Mouse (Mus musculus): Measurements from ENCODE around the gene Ms4a2.

The Ms4a2 gene

GRCm38 (mm10) chr19:11623551-11623950 is at the start of gene Ms4a2:
Gene Ms4a2 (minus strand): TSS chr19:11623719.
- DNase-seq = no peak

- no peak for DNase-seq
Measured at GRCm38 (mm10) chr19:11661562-11661961, 38.0 kb upstream of the Ms4a2 start.

GRCm38 (mm10) chr19:11660459-11660858 is 36.9 kb upstream of the Ms4a2 start, which contains the start of gene Oosp2:
Gene Oosp2 (minus strand): TSS chr19:11660559.
- DNase-seq = no peak

- no peak for DNase-seq
Measured at GRCm38 (mm10) chr19:11659142-11659541, 35.6 kb upstream of the Ms4a2 start.

- no peak for DNase-seq
Measured at GRCm38 (mm10) chr19:11649564-11649963, 26.0 kb upstream of the Ms4a2 start.

- no peak for DNase-seq
Measured at GRCm38 (mm10) chr19:11646166-11646565, 22.6 kb upstream of the Ms4a2 start.

GRCm38 (mm10) chr19:11640732-11641131 is 17.2 kb upstream of the Ms4a2 start, which contains the start of gene Ms4a3:
Gene Ms4a3 (minus strand): TSS chr19:11640851.
- no peak for DNase-seq

GRCm38 (mm10) chr19:11639038-11639437 is 15.5 kb upstream of the Ms4a2 start:
- DNase-seq = no peak

- DNase-seq = no peak
Measured at GRCm38 (mm10) chr19:11635572-11635971, 12.1 kb upstream of the Ms4a2 start.

GRCm38 (mm10) chr19:11634330-11634729 is 10.8 kb upstream of the Ms4a2 start:
- DNase-seq = no peak

- DNase-seq = no peak
Measured at GRCm38 (mm10) chr19:11633732-11634131, 10.2 kb upstream of the Ms4a2 start.

- DNase-seq = no peak
Measured at GRCm38 (mm10) chr19:11625231-11625630, 1.7 kb upstream of the Ms4a2 start.

- DNase-seq = no peak
Measured at GRCm38 (mm10) chr19:11624800-11625199, 1.3 kb upstream of the Ms4a2 start.

- no peak for DNase-seq
Measured at GRCm38 (mm10) chr19:11617983-11618382, 5.5 kb downstream of the Ms4a2 start.

GRCm38 (mm10) chr19:11614805-11615204 is 8.7 kb downstream of the Ms4a2 start:
- no peak for DNase-seq

GRCm38 (mm10) chr19:11613776-11614443 is 9.6 kb downstream of the Ms4a2 start:
- no peak for DNase-seq

- no peak for DNase-seq
Measured at GRCm38 (mm10) chr19:11613084-11613483, 10.4 kb downstream of the Ms4a2 start.

GRCm38 (mm10) chr19:11612293-11612692 is 11.2 kb downstream of the Ms4a2 start:
- no peak for DNase-seq

- DNase-seq = peak; percentile 15
Measured at GRCm38 (mm10) chr19:11611541-11611945, 12.0 kb downstream of the Ms4a2 start.

- DNase-seq = peak; percentile 63
Measured at GRCm38 (mm10) chr19:11608172-11608571, 15.3 kb downstream of the Ms4a2 start.

- no peak for DNase-seq
Measured at GRCm38 (mm10) chr19:11604603-11605002, 18.9 kb downstream of the Ms4a2 start, which contains the start of gene Ms4a6d. Gene Ms4a6d (minus strand): TSS chr19:11604849.

GRCm38 (mm10) chr19:11602026-11602425 is 21.5 kb downstream of the Ms4a2 start:
- DNase-seq = peak; percentile 2

- DNase-seq = no peak
Measured at GRCm38 (mm10) chr19:11601349-11601748, 22.2 kb downstream of the Ms4a2 start.

- no peak for DNase-seq
Measured at GRCm38 (mm10) chr19:11589891-11590449, 33.5 kb downstream of the Ms4a2 start.

GRCm38 (mm10) chr19:11589205-11589604 is 34.3 kb downstream of the Ms4a2 start:
- no peak for DNase-seq

Data from right cerebral cortex, postnatal 4 days (tissue).